Mouse (Mus musculus) embryonic fibroblast, embryonic 13.5 days (primary cell): ENCODE results near the gene Susd3.

ENCODE experiments used
- CTCF ChIP-seq: IDR thresholded peaks from 2 replicates; pipeline ENCODE4 v1.5.1; 2011; ENCODE audit warnings: mild to moderate bottlenecking, control low read depth, low read length, moderate library complexity, borderline replicate concordance; ENCODE audit not compliant: insufficient read depth
- POLR2A ChIP-seq: IDR thresholded peaks from 2 replicates; pipeline ENCODE4 v1.6.1; 2011; ENCODE audit warnings: low read depth, mild to moderate bottlenecking, control low read depth, low read length, moderate library complexity

- TF ChIP-seq CTCF = no peak
- no peak for TF ChIP-seq POLR2A
Observed at GRCm38 (mm10) chr13:49188219-49188965, 60.1 kb downstream of the Susd3 start.
